Mouse (Mus musculus) G1E (cell line): Measurements from ENCODE around the gene Litaf. TPM values are rescaled to one million over a fixed set of nuclear protein-coding genes. Genes with fewer than 3 reads are reported as not detected.

Source experiments
- ATAC-seq: 2 replicates; pipeline ENCODE4 v1.8.0; 2016; ENCODE audit warnings: mild to moderate bottlenecking; ENCODE audit not compliant: insufficient number of reproducible peaks, poor library complexity, low FRiP score, severe bottlenecking; ENCODE audit errors: extremely low read depth
- DNase-seq: peaks from one replicate; pipeline ENCODE4 v3.0.0; 2012; ENCODE audit warnings: low spot score
- H3K27me3 ChIP-seq: 2 replicates; pipeline ENCODE4 v1.6.1; 2012; ENCODE audit warnings: mild to moderate bottlenecking, low read length, inconsistent platforms; ENCODE audit not compliant: insufficient read depth
- H3K36me3 ChIP-seq: replicated peaks from 2 replicates; pipeline ENCODE3; 2012; ENCODE audit warnings: mild to moderate bottlenecking, inconsistent platforms
- H3K4me1 ChIP-seq: 2 replicates; pipeline ENCODE4 v1.6.1; 2012; ENCODE audit warnings: low read depth, low read length, inconsistent platforms, mixed read lengths; ENCODE audit not compliant: insufficient read depth
- H3K4me3 ChIP-seq: 2 replicates; pipeline ENCODE4 v1.5.1; 2012; ENCODE audit warnings: low read depth, mild to moderate bottlenecking, inconsistent platforms, low read length, moderate library complexity, mixed read lengths
- H3K9me3 ChIP-seq: replicated peaks from 2 replicates; pipeline ENCODE4 v1.6.1; 2012; ENCODE audit warnings: inconsistent platforms
- CTCF ChIP-seq: IDR thresholded peaks from 2 replicates; pipeline ENCODE4 v1.5.1; 2012; ENCODE audit warnings: low read depth, low read length, inconsistent platforms, mixed read lengths
- GATA1 ChIP-seq: IDR thresholded peaks from 2 replicates; pipeline ENCODE4 v1.6.1; 2012; ENCODE audit warnings: borderline replicate concordance, low read length, inconsistent platforms, mixed read lengths
- GATA2 ChIP-seq: IDR thresholded peaks from 2 replicates; pipeline ENCODE4 v1.6.1; 2012; ENCODE audit warnings: low read depth, low read length, inconsistent platforms, borderline replicate concordance
- POLR2AphosphoS5 ChIP-seq: IDR thresholded peaks from 2 replicates; pipeline ENCODE4 v1.6.1; 2012; ENCODE audit warnings: low read depth, low read length, inconsistent platforms; ENCODE audit not compliant: insufficient replicate concordance
- TAL1 ChIP-seq: conservative IDR thresholded peaks from 2 replicates; pipeline ENCODE4 v1.6.1; 2012; ENCODE audit warnings: low read depth, low read length, inconsistent platforms, mixed read lengths
- polyA plus RNA-seq: library from polyadenylated mRNA; stranded (reverse); fragments of >175 nt; gene quantifications from 2 replicates; pipeline ENCODE4 v1.2.3, GENCODE M21; 2012
- total RNA-seq, 2 experiments: library from RNA; stranded (forward) in 1 of 2; stranded (reverse) in 1 of 2; fragments of 200-1000 nt in 1 of 2; fragments of >200 nt in 1 of 2; fragmentation: Nextera tagmentation in 1 of 2; gene quantifications; 2 replicates each; pipeline ENCODE4 v1.2.3; 2014 to 2017

Litaf gene
- total and polyA plus RNA-seq, 3 experiments = 0.13 to 0.87 TPM; not detected in 1

DNA sequence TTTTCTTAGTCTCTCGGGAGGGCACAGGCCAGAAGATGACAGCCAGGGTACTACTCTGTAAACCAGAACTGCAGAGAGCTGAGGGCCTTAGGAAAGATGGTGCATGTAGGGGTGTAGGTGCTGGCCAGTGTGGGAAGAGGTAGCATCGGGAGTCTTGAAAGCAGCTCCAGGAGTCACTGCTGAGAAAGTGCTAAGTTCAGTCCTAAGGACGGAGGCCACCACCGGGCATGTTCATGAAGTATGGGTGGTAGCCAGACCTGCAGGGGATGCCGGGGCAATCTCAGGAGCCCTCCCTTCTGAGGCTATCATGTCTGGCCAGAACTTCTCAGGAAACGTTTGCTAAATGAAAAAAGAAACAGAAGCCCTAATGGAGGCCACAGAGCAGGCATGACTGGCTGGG is 3.3 kb upstream of the Litaf start:
- H3K4me1 ChIP-seq = peaks cover 15% of the 10 kb centered on the region
- peaks cover 47% of the 10 kb centered on the region for H3K27me3 ChIP-seq

DNA sequence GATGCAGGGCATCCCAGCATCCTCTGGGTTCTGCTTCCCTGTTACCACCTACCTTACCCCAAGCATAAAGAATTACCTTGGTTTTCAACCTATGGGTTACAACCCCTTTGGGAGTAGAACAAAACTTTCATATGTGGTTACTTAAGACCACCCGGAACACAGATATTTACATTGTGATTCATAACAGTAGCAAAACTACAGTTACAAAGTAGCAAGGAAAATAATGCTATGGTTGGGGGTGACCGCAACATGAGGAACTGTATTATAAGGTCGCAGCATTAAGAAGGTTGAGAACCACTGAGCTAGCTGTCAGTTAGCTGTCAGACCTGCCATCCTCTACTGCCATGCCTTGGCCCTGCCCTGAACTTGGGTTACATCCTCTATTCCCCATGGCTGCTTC is 2.7 kb upstream of the Litaf start:
- no peaks in the 10 kb centered on the region for H3K9me3 ChIP-seq
- TF ChIP-seq TAL1 = no peak
- no peak for TF ChIP-seq GATA2
- no peak for TF ChIP-seq CTCF
- no peak for TF ChIP-seq GATA1
- no peak for TF ChIP-seq POLR2AphosphoS5
- ATAC-seq (no peak), DNase-seq (no peak)
- peaks cover 14% of the 10 kb centered on the region for H3K36me3 ChIP-seq
- peaks cover 15% of the 10 kb centered on the region for H3K4me1 ChIP-seq
- H3K4me3 ChIP-seq = no peak overlapping the region
- H3K27me3 ChIP-seq = peaks cover 48% of the 10 kb centered on the region

More for the DNA sequence above, 3.3 kb upstream of the Litaf start:
- Histone ChIP-seq H3K4me3 (no peak overlapping the region), H3K36me3 (peaks cover 20% of the 10 kb centered on the region), H3K9me3 (no peaks in the 10 kb centered on the region)
- DNase-seq = no peak
- no peak for TF ChIP-seq TAL1
- no peak for TF ChIP-seq GATA2
- TF ChIP-seq POLR2AphosphoS5 = no peak
- no peak for TF ChIP-seq GATA1
- TF ChIP-seq CTCF = no peak
- ATAC-seq = no peak

DNA sequence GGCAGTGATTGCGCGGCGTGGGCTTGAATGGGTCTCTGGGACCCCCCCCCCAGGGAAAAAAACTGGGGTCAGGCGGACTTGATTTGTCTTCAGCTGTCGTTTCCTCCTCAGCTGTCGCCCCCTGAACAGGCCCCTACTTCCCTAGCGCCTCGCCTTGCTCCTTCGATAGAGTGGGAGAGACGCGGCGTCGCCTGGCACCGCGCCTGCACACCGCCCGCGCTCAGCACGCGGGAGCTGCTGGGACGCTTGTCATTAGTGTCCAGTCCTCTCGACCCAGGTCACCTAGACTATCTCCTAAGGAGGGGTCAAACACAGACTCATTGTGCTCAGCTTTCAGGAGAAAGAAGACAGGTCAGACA is 855 bp upstream of the Litaf start:
- TF ChIP-seq CTCF = no peak
- TF ChIP-seq GATA2 = no peak
- TF ChIP-seq POLR2AphosphoS5 = no peak
- TF ChIP-seq TAL1 = no peak
- no peak for TF ChIP-seq GATA1
- Histone ChIP-seq H3K4me1 (peaks cover 17% of the 10 kb centered on the region), H3K4me3 (peak overlapping the region; percentile 69; the same call in 1 of the 2 replicates), H3K9me3 (no peaks in the 10 kb centered on the region), H3K36me3 (no peaks in the 10 kb centered on the region), H3K27me3 (peaks cover 65% of the 10 kb centered on the region)
- ATAC-seq = no peak
- no peak for DNase-seq

DNA sequence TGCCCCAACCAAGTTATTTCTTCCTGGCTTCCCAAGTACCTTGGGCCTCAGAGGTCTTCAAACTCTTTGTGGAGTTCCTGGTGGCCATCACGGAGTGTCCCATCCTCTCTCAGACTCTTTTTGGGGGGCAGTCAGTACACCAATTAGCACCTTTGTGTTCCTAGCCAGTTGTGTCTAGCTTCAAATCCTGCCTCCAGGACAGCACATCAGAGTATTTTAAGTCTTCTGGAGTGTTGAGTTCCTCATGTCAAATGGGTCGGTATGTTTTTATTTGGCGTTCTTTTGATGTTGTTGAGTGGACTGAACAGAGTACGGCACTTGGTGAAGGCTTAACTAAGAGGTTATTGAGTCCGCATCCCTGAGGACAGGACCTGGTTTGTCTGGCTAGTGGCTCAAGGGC is 526 bp downstream of the Litaf start:
- Histone ChIP-seq H3K27me3 (peaks cover 72% of the 10 kb centered on the region), H3K9me3 (no peaks in the 10 kb centered on the region), H3K36me3 (no peaks in the 10 kb centered on the region), H3K4me3 (no peak overlapping the region), H3K4me1 (peaks cover 17% of the 10 kb centered on the region)
- DNase-seq (no peak), ATAC-seq (no peak)
- no peak for TF ChIP-seq TAL1
- TF ChIP-seq GATA2 = no peak
- no peak for TF ChIP-seq CTCF
- no peak for TF ChIP-seq POLR2AphosphoS5
- TF ChIP-seq GATA1 = no peak

DNA sequence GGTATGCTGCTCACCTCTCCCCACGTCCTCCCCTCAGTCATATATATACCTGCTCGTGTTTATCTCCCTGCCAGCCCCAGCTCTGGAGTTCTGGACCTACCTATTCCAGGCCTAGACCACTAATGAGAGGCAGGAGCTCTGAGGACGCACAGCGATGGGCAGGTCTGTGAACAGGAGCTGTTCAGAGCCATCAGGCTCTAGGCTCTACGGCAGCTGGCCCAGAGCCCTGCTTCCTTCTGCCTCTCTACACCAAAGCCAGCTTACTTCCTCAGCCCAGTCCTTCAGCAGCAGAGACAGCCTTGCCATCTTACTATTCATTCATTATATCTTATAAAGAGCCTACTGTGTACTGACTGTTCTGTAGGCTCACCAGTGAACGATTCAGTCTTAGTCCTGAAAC is 1.2 kb downstream of the Litaf start:
- Histone ChIP-seq H3K36me3 (no peaks in the 10 kb centered on the region), H3K4me1 (peaks cover 17% of the 10 kb centered on the region), H3K9me3 (no peaks in the 10 kb centered on the region), H3K4me3 (no peak overlapping the region), H3K27me3 (peaks cover 65% of the 10 kb centered on the region)
- ATAC-seq (no peak), DNase-seq (no peak)
- TF ChIP-seq GATA1 (no peak), GATA2 (no peak), CTCF (no peak), TAL1 (no peak), POLR2AphosphoS5 (no peak)

DNA sequence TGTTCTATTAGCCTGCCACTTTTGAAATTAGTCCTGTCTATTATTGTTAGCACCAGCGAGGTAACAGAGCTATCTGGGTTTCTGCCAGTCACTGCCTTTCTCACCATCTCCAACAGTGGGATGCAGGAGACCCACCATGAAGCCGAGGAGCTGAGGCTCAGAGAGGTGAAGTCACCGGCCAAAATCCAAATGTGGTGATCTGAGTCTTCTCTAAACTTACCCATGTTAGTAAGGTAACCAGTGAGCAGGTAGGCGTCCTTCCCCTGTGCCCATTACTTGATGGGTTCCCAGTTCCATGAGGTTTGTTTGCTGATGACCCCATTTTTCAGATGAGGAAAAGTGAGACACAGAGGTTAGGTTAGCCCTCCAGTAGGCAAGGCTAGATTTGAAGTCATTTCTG is 1.6 kb downstream of the Litaf start:
- TF ChIP-seq GATA2 (no peak), CTCF (no peak), GATA1 (no peak), TAL1 (no peak), POLR2AphosphoS5 (no peak)
- Histone ChIP-seq H3K27me3 (peaks cover 64% of the 10 kb centered on the region), H3K4me3 (no peak overlapping the region), H3K36me3 (no peaks in the 10 kb centered on the region), H3K4me1 (peaks cover 17% of the 10 kb centered on the region), H3K9me3 (no peaks in the 10 kb centered on the region)
- no peak for DNase-seq
- ATAC-seq = no peak
